Mouse (Mus musculus) cerebellum, adult 11-12 months (tissue): Measurements from ENCODE around the gene Ceacam12.
"Not testable (repeated sequence)": the region's sequence is repeated elsewhere in the genome, so short reads cannot be mapped to it uniquely, and the experiment has no call there.

Experiments used
- DNase-seq: peaks from one replicate; pipeline ENCODE4 v3.0.0; 2022

Ceacam12 gene

GRCm38 (mm10) chr7:18065629-18066028 lies at the start of gene Ceacam12:
Ceacam12 (plus strand) TSS chr7:18065929.
- no peak for DNase-seq

- DNase-seq = not testable (repeated sequence)
Measured at GRCm38 (mm10) chr7:18073821-18074220, 8.1 kb downstream of the Ceacam12 start.

GRCm38 (mm10) chr7:18100785-18101184 lies 35.1 kb downstream of the Ceacam12 start:
- no peak for DNase-seq
